Mouse (Mus musculus) brain, embryonic 14.5 days (tissue): Measurements from ENCODE around the gene Mtnr1a. TPM values are rescaled to one million over a fixed set of nuclear protein-coding genes. Genes with fewer than 3 reads are reported as not detected.

Experiments
- DNase-seq: peaks from one replicate; pipeline ENCODE4 v3.0.0-alpha.2; 2011; ENCODE audit warnings: low read depth
- CTCF ChIP-seq: fragments of 200-500 bp; IDR thresholded peaks from 2 replicates; pipeline ENCODE4 v1.5.1; 2012; ENCODE audit warnings: inconsistent platforms, mild to moderate bottlenecking, moderate library complexity, borderline replicate concordance; ENCODE audit not compliant: insufficient read depth, insufficient read length; ENCODE audit errors: extremely low read depth
- POLR2A ChIP-seq: fragments of 200-500 bp; IDR thresholded peaks from 2 replicates; pipeline ENCODE4 v1.6.1; 2012; ENCODE audit warnings: mild to moderate bottlenecking, inconsistent platforms, borderline replicate concordance; ENCODE audit not compliant: poor library complexity, insufficient read depth, insufficient read length, severe bottlenecking; ENCODE audit errors: extremely low read depth
- polyA plus RNA-seq: library from polyadenylated mRNA; depleted of rRNA; stranded (reverse); fragments of >200 nt; gene quantifications from 2 replicates; pipeline ENCODE4 v1.2.3, GENCODE M21; 2012; rRNA removed

Mtnr1a gene
- polyA plus RNA-seq, 1 experiment, result 0.41 TPM

DNA sequence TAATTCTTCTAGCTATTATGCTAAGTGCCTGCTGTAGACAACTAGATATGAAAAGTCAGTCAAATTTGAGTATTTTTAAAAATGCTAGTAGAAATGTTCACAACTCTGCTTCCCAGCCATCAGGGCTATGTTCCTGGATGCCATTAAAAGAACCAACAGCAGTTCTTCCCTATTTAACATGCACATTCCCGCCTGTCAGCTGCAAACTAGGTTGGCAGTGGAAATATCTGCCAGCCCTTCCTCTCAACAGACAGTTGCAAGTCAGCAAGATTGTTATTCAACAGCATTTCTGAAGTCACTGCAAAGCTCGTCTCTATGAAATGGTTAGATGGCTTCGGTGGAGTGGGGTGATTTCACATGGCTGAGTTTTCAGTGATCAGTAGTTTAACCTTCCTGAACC lies 48.7 kb downstream of the Mtnr1a start:
- peak; percentile 24 for DNase-seq
- no peak for TF ChIP-seq CTCF
- TF ChIP-seq POLR2A, result no peak

DNA sequence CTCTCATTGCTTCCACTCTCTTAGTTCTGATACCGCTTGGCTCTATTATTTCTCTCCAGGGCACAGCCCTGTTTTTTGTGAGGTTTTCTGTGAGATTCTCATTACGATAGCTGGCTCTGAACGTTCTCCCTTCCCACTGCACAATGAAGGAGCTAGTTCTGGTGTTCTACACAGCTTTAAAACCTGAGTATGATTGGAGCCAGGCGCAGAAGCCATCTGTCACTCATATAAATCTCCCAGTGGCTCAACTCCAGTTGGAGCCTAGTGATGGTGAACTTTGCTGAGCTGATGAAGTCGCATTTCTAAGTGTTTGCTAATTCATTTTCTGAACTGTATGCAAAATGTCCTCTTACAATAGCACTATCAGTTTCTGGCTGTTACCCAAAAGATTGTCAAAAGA lies 56.7 kb downstream of the Mtnr1a start:
- DNase-seq, result peak; percentile 43
- TF ChIP-seq CTCF (no peak), POLR2A (no peak)

Other genes with a start within 250 kb of the Mtnr1a start
- 39.8 and 59.0 TPM in 2 replicates for gene Fat1, start 133.7 kb upstream of the Mtnr1a start, polyA plus RNA-seq
- 0.09 TPM in 1 of 2 replicates, not detected in the other for gene F11, start 192.9 kb downstream of the Mtnr1a start, polyA plus RNA-seq
- gene Klkb1, start 225.7 kb downstream of the Mtnr1a start, polyA plus RNA-seq, result 0.03 TPM in 2 replicates
- not detected in 2 replicates for gene Gm45753, start 239.3 kb downstream of the Mtnr1a start, polyA plus RNA-seq